Mouse (Mus musculus): ENCODE data around the gene Rnpep. TPM values are rescaled to one million over a fixed set of nuclear protein-coding genes. Genes with fewer than 3 reads are reported as not detected.

The Rnpep gene
- 20.0 TPM in 2 replicates for polyA plus RNA-seq (2015; fragmentation: Nextera tagmentation; extraction: Ambion mirVana)

- Histone ChIP-seq H3K27me3 (ENCODE audit: insufficient read depth, low read length) (no peaks in the 10 kb centered on the region), H3K36me3 (replicated peaks; ENCODE audit: insufficient read depth, low read length) (peaks cover 3% of the 10 kb centered on the region; the same call in 1 of the 2 replicates), H3K4me3 (ENCODE audit: low read depth, low read length) (peak within 1 kb of the TSS; percentile 84), H3K9ac (replicated peaks) (peak within 1 kb of the TSS; percentile 83), H3K27ac (ENCODE audit: low read depth) (peak within 1 kb of the TSS; percentile 92), H3K4me2 (ENCODE audit: low read depth, low read length) (peak within 1 kb of the TSS; percentile 78), H3K4me1 (ENCODE audit: insufficient read depth) (peaks cover 13% of the 10 kb centered on the region), H3K9me3 (ENCODE audit: low read length) (no peaks in the 10 kb centered on the region)
- ATAC-seq (peak; percentile 66), DNase-seq (peak; percentile 70)
- WGBS (ENCODE audit: insufficient replicate concordance) = under 1% methylated on average over 39 of the region's 39 CpGs
- no peak for TF ChIP-seq EP300 (IDR thresholded peaks at IDR 0.05; ENCODE audit: low read depth)
Observed at GRCm38 (mm10) chr1:135283826-135284291, at the start of gene Rnpep. Gene Rnpep, minus strand, starts transcription at chr1:135284084.

GRCm38 (mm10) chr1:135330578-135330977, 46.7 kb upstream of the Rnpep start:
- WGBS (ENCODE audit: insufficient replicate concordance) = 66% methylated on average over 6 of the region's 6 CpGs
- Histone ChIP-seq H3K36me3 (replicated peaks; ENCODE audit: insufficient read depth, low read length) (no peaks in the 10 kb centered on the region), H3K9me3 (ENCODE audit: low read length) (no peaks in the 10 kb centered on the region), H3K4me2 (ENCODE audit: low read depth, low read length) (no peak overlapping the region), H3K4me3 (ENCODE audit: low read depth, low read length) (no peak overlapping the region), H3K27me3 (ENCODE audit: insufficient read depth, low read length) (no peaks in the 10 kb centered on the region), H3K4me1 (ENCODE audit: insufficient read depth) (no peaks in the 10 kb centered on the region), H3K9ac (replicated peaks) (no peak overlapping the region), H3K27ac (ENCODE audit: low read depth) (no peak overlapping the region)
- TF ChIP-seq EP300 (IDR thresholded peaks at IDR 0.05; ENCODE audit: low read depth) (no peak), CTCF (IDR thresholded peaks at IDR 0.05; ENCODE audit: low read depth) (no peak)
- no peak for DNase-seq
- ATAC-seq = no peak

DNA sequence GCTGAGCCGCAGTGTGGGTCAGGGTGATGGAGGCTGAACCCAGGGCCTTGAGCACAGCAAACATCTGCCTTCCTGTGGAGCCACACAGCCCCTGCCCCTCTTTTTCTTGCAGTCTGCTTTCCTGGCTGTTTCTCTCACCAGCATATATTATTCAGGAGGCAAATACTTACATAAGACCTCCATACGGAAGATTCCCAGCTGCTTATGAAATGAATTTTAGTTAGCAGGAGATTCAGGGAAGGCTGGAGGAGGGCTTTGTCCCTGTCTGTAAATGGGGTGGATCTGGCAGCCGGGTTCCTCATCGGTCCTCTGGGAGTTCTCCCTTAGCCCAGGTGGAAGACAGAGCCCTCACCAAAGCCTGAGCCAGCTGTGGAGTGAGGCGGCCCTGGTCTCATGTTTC, 44.5 kb upstream of the Rnpep start:
- no peaks in the 10 kb centered on the region for H3K27me3 ChIP-seq (ENCODE audit: insufficient read depth, low read length)
- ATAC-seq (no peak), DNase-seq (no peak)
- TF ChIP-seq CTCF (IDR thresholded peaks at IDR 0.05; ENCODE audit: low read depth) (no peak), EP300 (IDR thresholded peaks at IDR 0.05; ENCODE audit: low read depth) (no peak)
- no peak overlapping the region for H3K9ac ChIP-seq (replicated peaks)
- H3K27ac ChIP-seq (ENCODE audit: low read depth) = no peak overlapping the region
- no peaks in the 10 kb centered on the region for H3K36me3 ChIP-seq (replicated peaks; ENCODE audit: insufficient read depth, low read length)
- H3K4me3 ChIP-seq (ENCODE audit: low read depth, low read length) = no peak overlapping the region
- no peaks in the 10 kb centered on the region for H3K4me1 ChIP-seq (ENCODE audit: insufficient read depth)
- H3K9me3 ChIP-seq (ENCODE audit: low read length) = no peaks in the 10 kb centered on the region
- H3K4me2 ChIP-seq (ENCODE audit: low read depth, low read length) = no peak overlapping the region
- 62% methylated on average over 5 of the region's 5 CpGs for WGBS (ENCODE audit: insufficient replicate concordance)

GRCm38 (mm10) chr1:135325934-135326333, 42.0 kb upstream of the Rnpep start:
- ATAC-seq (no peak), DNase-seq (no peak)
- no peak for TF ChIP-seq EP300 (IDR thresholded peaks at IDR 0.05; ENCODE audit: low read depth)
- TF ChIP-seq CTCF (IDR thresholded peaks at IDR 0.05; ENCODE audit: low read depth) = no peak
- H3K36me3 ChIP-seq (replicated peaks; ENCODE audit: insufficient read depth, low read length) = no peaks in the 10 kb centered on the region
- no peak overlapping the region for H3K9ac ChIP-seq (replicated peaks)
- H3K27me3 ChIP-seq (ENCODE audit: insufficient read depth, low read length) = no peaks in the 10 kb centered on the region
- H3K9me3 ChIP-seq (ENCODE audit: low read length) = no peaks in the 10 kb centered on the region
- H3K27ac ChIP-seq (ENCODE audit: low read depth) = no peak overlapping the region
- 75% methylated on average over 2 of the region's 2 CpGs for WGBS (ENCODE audit: insufficient replicate concordance)
- H3K4me3 ChIP-seq (ENCODE audit: low read depth, low read length) = no peak overlapping the region
- no peaks in the 10 kb centered on the region for H3K4me1 ChIP-seq (ENCODE audit: insufficient read depth)
- no peak overlapping the region for H3K4me2 ChIP-seq (ENCODE audit: low read depth, low read length)

- WGBS (ENCODE audit: insufficient replicate concordance) = 25% methylated on average over 8 of the region's 8 CpGs
- Histone ChIP-seq H3K27ac (ENCODE audit: low read depth) (no peak within 1 kb of the TSS), H3K4me1 (ENCODE audit: insufficient read depth) (no peaks in the 10 kb centered on the region), H3K9me3 (ENCODE audit: low read length) (no peaks in the 10 kb centered on the region), H3K4me2 (ENCODE audit: low read depth, low read length) (peak within 1 kb of the TSS; percentile 7; the same call in 1 of the 2 replicates), H3K27me3 (ENCODE audit: insufficient read depth, low read length) (0 out of 2 replicates have a peak, but pooled peaks cover 3% of the 10 kb centered on the region), H3K9ac (replicated peaks) (no peak within 1 kb of the TSS), H3K4me3 (ENCODE audit: low read depth, low read length) (no peak within 1 kb of the TSS), H3K36me3 (replicated peaks; ENCODE audit: insufficient read depth, low read length) (no peaks in the 10 kb centered on the region)
- TF ChIP-seq EP300 (IDR thresholded peaks at IDR 0.05; ENCODE audit: low read depth) = no peak
- no peak for TF ChIP-seq CTCF (IDR thresholded peaks at IDR 0.05; ENCODE audit: low read depth)
- no peak for ATAC-seq
- DNase-seq = no peak
Observed at GRCm38 (mm10) chr1:135324571-135324970, 40.7 kb upstream of the Rnpep start, which contains the start of gene Lmod1. Gene Lmod1, plus strand, starts transcription at chr1:135324807.

- Histone ChIP-seq H3K9ac (replicated peaks) (no peak overlapping the region), H3K27me3 (ENCODE audit: insufficient read depth, low read length) (0 out of 2 replicates have a peak, but pooled peaks cover 3% of the 10 kb centered on the region), H3K36me3 (replicated peaks; ENCODE audit: insufficient read depth, low read length) (no peaks in the 10 kb centered on the region), H3K4me2 (ENCODE audit: low read depth, low read length) (no peak overlapping the region), H3K4me3 (ENCODE audit: low read depth, low read length) (no peak overlapping the region), H3K27ac (ENCODE audit: low read depth) (no peak overlapping the region), H3K9me3 (ENCODE audit: low read length) (no peaks in the 10 kb centered on the region), H3K4me1 (ENCODE audit: insufficient read depth) (no peaks in the 10 kb centered on the region)
- no peak for ATAC-seq
- WGBS (ENCODE audit: insufficient replicate concordance) = 80% methylated on average over 7 of the region's 7 CpGs
- TF ChIP-seq CTCF (IDR thresholded peaks at IDR 0.05; ENCODE audit: low read depth) (no peak), EP300 (IDR thresholded peaks at IDR 0.05; ENCODE audit: low read depth) (no peak)
- DNase-seq = no peak
Observed at GRCm38 (mm10) chr1:135323367-135323901, 39.5 kb upstream of the Rnpep start.

Data from liver, postnatal 0 days (tissue).